Mouse (Mus musculus) testis, postnatal 14 days (tissue): ENCODE measurements around the gene Slc25a21.

Source experiments
- DNase-seq: peaks from one replicate; pipeline ENCODE4 v3.0.0; 2021; ENCODE audit warnings: low spot score

The Slc25a21 gene

DNA sequence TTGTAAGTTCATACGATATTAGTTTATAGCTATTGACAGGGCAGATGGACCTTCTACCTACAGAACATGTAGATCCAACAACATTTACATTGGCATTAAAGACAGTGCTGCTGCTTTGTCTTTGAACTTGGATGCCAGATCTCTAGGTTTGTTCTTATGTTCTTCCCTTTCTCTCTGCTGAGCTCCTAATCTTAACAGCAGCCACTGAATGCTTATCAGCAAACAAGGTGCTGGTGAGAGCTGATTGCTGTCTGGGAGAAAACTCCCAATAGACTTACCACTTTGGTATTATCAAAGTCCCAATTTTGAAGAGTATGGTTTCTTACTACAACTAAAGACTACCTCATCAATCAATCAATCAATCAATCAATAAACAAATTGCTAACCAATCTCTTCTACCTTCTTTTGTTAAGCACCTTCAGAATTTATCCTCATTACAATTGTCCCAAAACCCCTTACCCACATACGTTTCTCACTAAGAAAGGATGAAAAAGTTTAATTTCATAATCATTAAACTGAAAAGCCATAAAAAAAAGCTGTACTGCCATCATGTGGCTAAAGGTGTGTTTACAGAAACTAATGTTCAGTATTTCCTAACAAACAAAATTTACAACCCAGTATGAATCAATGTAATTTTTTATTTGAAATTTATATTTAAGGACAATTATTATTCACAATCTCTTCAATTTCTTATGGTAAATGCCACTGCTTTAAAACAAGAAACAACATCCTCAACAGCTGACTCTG lies 12.7 kb downstream of the Slc25a21 start:
- DNase-seq = no peak

DNA sequence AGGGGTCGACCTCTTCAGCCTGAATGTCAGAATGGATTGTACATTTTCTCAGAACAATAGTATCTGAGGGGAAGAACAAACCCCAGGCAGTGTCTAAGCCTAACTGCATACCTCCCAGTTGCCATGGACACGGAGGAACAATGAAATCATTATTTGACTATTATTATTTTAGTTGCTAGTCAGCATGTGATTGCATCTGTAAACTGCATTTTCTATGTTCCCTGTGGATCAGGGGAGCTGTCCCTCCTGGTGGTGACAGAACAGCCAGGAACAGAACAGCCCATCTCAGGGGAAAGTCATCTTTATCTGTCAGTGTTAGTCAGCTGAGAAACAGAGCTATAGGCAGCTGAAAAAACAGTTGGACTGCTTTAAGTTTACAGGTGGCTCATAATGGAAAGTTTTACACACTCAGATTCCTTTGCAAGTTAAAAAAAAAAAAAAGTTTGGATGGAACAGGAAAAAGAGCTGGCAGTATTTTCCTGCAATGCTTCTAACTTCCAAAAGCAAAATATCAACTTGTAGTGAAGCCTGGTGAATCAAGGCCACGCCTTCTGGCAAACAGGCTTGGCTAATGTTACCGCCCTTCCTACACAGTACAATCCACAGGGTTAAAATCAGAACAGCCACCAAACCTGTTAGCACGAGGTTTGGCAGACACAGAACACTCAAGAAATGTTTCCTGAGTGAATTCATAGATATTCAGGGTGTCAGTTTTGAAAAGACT lies 17.6 kb downstream of the Slc25a21 start:
- no peak for DNase-seq

DNA sequence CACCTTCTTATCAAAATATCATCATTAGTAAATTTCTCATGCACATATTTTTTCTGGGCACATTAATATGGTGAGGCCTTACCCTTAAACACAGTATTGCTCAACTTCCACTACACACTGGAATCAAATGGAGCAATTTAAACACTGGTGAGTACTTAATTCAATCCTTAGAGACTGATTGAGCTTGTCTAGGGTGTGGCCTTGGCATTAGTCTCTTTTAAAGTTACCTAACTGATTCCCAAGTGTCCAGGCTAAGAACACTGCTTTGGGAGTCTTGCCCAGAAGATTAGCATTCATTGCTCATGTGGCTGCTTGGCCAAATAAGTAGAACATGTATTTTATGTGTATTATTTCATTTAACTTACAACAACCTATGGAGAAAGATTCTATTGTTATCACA lies 18.5 kb downstream of the Slc25a21 start:
- no peak for DNase-seq

DNA sequence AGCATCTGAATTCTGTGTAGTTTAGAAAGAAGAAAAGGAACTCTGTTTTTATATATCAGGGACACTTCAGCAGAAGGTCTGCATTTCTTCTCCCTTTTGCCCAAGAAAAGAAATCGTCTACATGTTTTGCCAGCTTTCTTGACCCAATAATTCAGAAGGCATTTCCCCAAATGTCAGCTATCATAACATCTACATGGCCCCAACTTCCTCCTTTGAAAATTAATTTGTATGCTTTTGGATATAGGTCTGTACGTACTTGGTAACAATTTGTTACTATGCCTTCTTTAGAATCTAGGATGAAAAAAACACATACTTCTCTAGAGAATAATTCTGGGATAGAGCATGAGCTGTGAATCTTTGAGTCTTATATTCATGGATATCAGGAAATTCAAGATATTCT lies 34.0 kb downstream of the Slc25a21 start:
- no peak for DNase-seq

DNA sequence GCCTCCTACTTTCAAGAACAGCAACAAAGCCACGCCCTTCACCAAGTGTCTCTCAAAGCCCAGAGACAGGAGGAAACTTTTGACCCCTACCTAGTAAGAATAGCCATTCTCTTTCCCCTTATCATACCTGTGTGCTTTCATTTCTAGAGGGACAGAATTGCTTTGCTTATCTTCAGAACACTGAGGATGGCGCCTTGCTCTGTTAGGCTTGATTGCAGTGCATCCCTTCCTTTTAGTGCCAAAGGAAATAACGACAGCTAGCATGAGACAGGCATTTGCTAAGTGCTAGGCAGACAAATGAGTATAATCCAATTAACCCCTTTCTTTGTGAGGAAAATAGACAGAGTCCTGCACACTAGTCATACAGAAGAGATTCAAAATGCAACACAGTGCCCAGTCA lies 34.4 kb downstream of the Slc25a21 start:
- DNase-seq = no peak

DNA sequence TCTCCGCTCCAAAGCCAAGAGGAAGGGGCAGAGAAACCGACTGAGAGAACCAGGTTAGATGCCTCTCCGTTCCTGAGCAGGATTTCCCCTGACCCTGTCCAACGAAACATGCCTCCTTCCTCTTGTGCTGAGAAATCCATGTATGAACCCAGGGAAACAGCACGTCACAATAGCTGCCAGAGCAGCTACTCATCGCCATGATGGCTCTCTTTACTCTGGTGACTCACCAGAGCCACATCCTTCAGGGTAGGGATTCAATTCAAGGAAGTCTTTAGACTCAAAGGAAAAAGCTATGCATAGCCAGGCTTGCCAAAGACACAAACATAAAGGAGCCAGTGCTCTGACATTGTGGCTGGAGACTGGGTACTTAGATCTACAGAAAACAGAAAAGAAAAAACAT lies 37.4 kb downstream of the Slc25a21 start:
- DNase-seq = no peak

DNA sequence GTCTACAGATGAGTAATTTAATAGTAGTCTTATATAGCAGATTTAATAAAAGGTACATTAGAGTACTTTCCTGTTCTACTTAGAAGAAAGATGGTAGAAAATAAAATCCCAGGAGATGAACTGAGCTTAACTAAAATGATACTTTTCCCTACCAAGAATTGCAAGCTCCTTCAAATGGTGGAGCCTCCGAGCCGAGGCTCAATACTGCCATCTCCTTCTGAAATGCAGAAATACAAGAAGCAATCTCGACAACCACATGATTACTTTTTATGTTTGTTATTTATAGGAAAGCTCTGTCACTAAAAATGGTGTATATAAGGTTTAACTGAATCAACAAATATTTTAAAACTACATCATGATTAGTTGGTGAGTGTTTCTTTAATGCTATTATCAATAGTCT lies 39.0 kb downstream of the Slc25a21 start:
- DNase-seq = no peak

DNA sequence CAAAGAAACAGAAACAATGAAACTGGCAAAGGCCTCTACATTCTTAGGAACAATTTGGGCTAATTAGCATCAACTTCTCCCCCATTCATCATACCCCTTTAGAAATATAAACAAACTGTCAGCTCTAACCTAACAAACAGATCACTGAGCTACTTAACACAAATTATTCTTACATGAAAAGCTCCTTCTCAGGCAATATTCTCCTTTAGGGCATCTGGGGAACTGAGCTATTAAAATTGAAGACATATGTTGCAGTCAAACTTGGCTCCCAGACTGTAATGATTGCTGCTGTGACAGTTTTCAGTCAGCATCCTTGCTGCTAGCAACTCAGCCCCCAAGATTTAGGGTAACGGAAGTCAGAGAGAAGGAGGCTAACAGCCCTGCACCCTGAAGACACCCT lies 58.3 kb downstream of the Slc25a21 start:
- DNase-seq = no peak

DNA sequence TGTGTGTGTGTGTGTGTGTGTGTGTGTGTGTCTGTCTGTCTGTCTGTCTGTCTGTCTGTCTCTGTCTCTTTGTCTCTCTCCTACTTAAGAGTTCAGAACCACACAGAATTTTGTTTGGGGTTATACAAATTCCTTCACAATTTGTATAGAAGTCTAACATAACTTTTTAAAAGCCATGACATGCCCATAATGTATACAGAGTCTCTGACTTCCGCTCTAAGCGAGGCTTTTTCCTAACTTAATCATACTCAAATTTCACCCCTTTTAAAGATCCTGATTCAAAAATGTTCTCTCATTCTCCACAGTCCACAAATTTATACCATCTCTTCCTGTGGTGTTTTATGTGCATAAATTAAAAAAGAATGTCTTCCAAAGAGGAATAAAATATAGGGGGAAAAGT lies 59.5 kb downstream of the Slc25a21 start:
- no peak for DNase-seq

DNA sequence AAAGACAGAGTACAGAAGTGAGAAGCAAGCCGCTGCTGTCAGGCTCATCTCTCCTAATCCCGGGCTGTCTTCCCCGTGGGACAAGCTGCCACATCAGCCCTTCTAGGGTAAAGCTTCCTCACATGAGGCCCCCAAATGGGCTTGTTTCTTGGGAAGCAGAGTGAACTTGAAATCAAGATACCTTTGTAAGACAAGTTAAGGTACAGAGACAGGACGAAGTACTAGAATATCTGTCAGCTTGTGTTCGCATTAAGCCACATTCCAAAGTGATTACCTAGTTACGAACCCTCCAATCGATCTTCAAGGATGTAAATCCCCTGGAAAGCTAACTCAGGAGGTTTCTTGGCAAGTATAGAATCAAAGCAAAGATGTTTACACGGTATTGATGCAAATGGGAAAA lies 78.7 kb downstream of the Slc25a21 start:
- DNase-seq = no peak

DNA sequence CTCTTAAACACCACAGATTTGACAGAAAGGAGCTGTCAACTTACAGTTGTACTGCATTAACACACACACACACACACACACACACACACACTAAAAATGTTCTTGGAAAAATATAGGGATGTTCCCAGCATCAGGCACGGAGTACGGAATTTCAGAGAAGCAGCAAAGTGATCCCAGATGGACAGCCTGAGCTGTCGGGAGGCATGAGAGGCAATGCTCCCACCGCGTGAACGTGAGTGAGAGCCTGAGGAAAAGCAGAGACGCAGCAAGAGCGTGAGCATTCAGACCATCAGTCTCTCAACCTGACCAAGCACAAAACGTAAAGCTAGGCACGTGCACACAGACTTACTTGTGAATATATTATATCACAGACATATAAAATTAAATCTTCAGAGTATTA lies 81.8 kb downstream of the Slc25a21 start:
- DNase-seq = no peak

DNA sequence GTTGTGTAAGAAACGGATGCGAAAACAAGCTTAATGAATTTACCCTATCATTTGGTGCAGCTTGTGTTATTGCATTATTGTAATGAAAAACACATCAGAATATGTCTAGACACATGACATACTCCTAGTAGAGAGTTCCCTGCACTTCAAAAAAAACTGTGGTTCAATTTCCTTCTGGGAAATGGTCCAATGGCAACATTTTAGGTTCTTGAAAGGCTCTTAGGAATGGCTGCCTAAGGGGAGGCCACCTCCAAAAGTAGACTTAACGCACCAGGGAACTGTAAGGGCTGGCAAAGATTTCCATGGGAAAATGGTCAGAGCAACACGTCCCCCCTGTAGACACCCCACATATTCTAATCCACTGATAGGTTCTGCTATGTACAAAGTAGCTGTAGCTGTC lies 87.9 kb downstream of the Slc25a21 start:
- no peak for DNase-seq

DNA sequence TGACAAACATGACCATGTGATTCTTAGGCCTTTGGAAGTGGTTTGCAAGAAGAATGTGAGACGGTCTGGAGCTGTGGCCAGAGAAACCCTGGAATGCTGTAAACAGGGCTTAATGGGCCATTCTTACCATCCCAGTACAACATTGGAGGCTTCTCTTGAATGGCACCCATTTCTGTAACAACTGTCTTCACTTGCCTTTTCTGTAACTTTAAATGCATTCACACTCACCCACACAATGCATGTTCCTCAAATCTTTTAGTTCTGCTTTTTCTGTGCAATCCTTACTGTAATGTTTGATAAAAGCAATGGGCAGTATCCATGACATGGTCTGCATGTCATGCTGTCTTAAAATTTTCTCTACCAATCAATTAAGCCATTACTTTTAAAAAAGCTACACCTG lies 95.0 kb downstream of the Slc25a21 start:
- DNase-seq = no peak

DNA sequence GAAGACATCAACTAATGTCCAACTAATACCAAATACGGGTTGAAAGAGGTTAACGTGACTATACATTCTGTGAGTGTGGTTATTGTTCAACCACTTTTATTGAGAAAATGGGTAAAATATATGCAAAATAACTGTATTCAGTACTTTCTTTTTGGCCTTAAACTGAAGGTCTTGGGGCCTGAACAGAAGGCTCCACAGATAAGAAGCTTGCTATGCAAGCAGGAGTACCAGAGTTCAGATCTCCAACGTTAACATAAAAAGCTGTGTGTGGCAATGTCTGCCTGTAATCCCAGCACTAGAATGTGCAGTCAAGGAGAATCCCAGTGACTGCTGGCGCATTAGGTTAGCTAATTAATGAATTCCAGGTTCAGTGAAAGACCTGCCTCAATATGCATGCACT lies 96.7 kb downstream of the Slc25a21 start:
- DNase-seq = no peak

DNA sequence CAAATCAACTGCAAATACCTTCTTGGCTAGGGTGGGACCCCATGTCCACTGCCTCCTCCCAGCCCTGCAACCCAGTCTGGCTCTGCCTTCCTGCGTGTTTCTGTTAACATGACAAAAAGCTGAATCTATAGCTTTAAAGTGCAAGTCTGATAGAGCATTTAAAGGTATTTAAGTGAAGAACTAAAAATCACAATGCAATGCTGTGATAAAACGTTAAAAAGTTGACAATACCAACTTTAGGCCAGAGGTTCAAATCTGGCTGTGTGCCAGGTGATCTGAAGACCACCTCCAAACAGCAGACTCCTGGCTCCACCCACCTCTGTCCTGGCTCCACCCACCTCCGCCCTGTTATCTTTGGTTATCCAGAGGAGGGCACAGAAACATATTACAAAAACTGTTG lies 98.2 kb downstream of the Slc25a21 start:
- DNase-seq = no peak

DNA sequence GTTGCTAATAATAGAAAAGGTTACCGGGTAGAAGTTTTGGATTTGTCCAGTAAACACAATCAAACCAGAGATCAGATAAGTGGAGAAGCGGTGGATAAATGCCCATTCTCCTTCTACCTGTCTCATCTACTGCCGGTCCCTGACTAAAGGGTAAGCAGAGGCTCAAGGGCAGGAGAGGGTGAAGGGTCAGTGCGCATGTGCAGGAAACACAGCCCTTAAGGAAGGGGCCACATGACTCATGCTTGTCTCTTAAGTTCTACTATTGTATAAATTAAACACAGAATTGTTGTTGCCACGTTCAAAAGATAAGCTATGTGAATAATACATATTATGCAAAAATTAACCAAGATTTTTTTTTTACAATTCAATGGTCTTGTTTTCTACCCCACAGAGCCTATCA lies 98.9 kb downstream of the Slc25a21 start:
- no peak for DNase-seq

DNA sequence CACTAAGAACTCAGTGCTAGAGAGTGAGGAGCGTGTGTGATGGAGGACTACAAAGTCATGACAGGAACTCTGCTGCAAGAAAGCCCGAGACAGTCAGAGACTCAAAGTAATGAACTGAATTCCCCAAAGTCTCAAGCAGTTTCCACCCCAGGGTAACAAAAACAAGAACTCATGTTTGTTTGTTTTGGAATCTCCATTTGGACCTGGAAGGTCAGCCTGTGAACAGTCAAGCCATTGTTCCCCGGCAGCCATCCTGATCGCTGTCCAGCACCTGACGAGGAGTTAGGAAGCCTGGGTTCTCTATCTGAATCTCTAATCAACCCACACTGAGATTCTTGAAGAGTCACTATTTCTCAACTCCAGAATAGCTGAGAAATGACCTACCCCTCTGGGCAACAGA lies 104.2 kb downstream of the Slc25a21 start:
- DNase-seq = no peak

DNA sequence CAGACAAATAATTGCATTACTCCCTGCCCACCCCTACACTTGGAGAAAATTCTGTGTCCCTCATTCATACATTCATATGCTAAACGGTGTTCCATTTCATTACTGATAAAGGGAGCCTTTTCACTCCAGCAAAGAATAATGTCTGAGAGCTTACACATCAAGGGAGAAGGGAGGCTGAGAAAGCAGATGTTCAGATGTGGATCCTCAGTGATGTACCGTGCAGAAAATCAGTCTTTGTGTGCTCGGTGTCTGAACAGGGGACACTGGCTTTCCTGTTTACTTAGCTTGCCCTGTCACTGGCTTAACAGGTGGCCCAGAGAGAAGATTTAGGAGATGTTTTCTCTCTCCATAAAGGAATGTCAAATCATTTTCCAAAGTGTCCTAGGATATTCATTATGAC lies 112.8 kb downstream of the Slc25a21 start:
- no peak for DNase-seq

DNA sequence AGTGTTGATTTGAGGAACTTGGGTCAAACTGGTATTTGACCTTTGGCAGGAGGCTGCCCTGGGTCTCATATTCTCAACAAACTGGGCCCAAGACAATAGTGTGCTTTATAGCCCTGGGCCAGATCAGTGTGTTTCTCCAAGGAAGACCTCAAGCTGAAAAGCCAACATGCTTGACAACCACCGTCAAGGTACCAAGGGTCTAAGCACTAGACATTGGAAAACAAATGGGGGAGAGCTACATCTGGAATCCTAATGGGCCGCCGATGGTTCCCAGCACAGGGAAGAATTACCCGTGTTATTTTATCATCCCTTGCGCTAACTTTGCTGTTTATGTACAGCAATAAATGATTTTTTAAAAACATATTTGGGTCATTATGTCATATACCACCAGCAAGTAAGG lies 113.7 kb downstream of the Slc25a21 start:
- no peak for DNase-seq

DNA sequence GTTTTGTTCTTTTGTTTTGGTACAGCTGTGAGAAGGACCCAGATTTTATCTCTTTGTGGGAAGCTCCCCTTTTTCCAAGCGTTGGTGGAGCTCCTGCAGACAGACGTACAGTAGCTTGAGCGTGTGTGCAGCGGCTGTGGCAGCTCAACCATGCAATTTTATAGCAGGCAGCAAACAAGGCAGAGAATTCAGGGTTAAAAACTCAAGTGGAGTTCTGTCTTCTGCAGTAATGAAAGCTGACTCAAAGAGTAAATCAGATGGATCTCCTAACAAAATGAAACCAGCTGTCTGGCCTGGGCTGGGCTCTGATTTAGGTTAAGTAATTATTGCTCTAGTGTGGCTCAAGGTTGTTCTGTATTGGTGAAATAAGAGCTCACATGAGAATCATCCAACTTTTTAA lies 120.7 kb downstream of the Slc25a21 start:
- no peak for DNase-seq

DNA sequence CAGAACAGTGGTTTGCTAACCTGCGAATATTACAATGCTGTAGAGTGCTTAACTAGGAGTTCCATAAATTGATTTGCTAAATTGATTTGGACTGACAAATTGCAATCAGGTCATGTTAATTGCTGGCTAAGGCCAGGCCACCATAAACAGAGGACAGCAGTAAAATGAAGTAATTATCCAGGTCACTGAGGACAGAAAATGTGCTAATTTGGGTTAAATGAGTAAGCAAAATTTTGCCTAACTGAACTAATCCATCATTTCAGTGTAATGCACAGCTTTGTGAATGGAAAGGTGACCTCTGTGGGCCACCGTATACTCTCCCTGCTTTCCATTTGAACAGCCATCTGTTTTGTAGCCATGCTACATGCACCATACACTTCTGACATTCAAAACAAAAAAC lies 124.7 kb downstream of the Slc25a21 start:
- no peak for DNase-seq

DNA sequence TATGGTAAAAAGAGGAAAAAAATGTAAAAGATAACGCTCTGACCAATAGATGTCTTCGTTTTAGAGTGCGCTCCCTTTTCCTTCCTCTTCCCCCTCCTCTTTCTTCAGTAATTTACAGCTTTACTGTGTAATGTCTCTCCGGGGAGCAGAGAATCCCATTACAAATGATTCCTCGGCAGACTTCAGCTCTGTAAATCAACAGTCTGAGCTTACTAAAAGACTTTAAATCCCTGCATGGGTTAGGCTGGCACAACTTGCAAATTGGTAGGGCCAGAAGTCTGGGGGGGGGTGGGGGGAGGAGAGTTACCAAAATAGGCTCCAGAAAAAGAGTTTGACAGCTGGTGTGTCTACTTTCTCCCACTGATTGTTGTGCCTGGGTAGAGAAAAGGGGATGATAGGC lies 128.7 kb downstream of the Slc25a21 start:
- DNase-seq = no peak

DNA sequence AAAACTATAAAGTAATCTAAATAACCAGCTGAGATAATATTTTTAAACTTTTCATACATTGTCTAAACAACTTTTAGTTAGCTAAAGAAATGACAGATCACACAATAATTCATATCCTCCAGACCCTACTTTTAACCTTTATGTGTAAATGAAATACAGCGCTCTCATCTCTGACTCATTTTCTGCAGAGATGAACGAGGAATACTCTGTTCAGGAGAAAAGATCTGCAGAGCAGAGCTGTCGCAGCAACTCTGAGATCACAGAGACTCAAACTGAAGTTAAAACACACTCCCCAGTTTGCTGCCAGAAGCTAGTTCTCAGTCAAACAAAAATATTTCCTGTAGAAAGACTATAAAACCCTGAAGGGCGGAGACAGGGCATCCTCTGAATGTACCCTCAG lies 177.5 kb downstream of the Slc25a21 start:
- no peak for DNase-seq

DNA sequence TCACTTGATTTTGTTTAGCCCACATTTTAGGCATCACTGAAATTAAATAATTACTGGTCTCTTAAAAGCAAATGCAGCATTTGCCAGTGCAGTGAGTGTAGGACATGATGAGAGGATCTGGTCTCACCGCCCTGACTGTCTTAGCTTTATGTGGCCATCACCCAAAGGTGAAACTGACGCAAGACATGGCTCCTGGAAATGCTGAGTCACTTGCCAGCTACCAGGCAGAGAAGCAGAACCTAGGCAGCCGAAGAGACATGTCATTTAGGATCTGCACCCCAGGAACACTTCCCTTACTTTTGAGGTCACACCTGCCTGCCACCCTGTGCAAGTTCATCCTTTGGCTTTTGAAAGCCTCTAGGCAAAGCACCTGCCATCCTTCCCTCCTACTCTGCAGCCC lies 180.4 kb downstream of the Slc25a21 start:
- no peak for DNase-seq
